Mouse (Mus musculus): ENCODE measurements around the gene Hsd17b2.

- TF ChIP-seq EP300 (optimal IDR thresholded peaks at IDR 0.05) = no peak
- TF ChIP-seq CTCF (IDR thresholded peaks at IDR 0.05; ENCODE audit: low read depth) = 0 out of 2 replicates have a peak, but pooled peaks have one; percentile 9
These were observed 77.0 kb downstream of the Hsd17b2 start for GRCm38 (mm10) chr8:117778531-117779322.
